Mouse (Mus musculus) small intestine, adult 2 months (tissue): Measurements from ENCODE around the gene Zfp991. TPM values are rescaled to one million over a fixed set of nuclear protein-coding genes. Genes with fewer than 3 reads are reported as not detected.
"Not testable (repeated sequence)": the region's sequence is repeated elsewhere in the genome, so short reads cannot be mapped to it uniquely, and the experiment has no call there.

ENCODE experiments used
- H3K27ac ChIP-seq: fragments of 200-500 bp; 2 replicates; pipeline ENCODE4 v1.5.1; 2012; ENCODE audit warnings: low read depth, low read length, control low read depth, inconsistent platforms; ENCODE audit not compliant: insufficient read depth
- H3K27me3 ChIP-seq: fragments of 200-500 bp; 2 replicates; pipeline ENCODE4 v1.6.1; 2012; ENCODE audit warnings: mild to moderate bottlenecking, moderate library complexity, low read length, inconsistent platforms; ENCODE audit not compliant: control insufficient read depth, insufficient read depth
- H3K36me3 ChIP-seq: fragments of 200-500 bp; 2 replicates; pipeline ENCODE4 v1.6.1; 2012; ENCODE audit warnings: mild to moderate bottlenecking, low read length, control low read depth, inconsistent platforms; ENCODE audit not compliant: control insufficient read depth, insufficient read depth
- H3K4me1 ChIP-seq: fragments of 200-500 bp; 2 replicates; pipeline ENCODE4 v1.6.1; 2012; ENCODE audit warnings: low read length, inconsistent platforms, mixed read lengths; ENCODE audit not compliant: control insufficient read depth, insufficient read depth, insufficient read length
- H3K4me3 ChIP-seq: fragments of 200-500 bp; 2 replicates; pipeline ENCODE4 v1.5.1; 2012; ENCODE audit warnings: low read depth, mild to moderate bottlenecking, control low read depth, inconsistent platforms, low read length, moderate library complexity
- WGBS: fragments of 180-500 bp; shearing (Covaris S2); methylation state at CpG from one replicate; pipeline ENCODE4 v1.1.7; 2018; 5-methylcytosine and 5-hydroxymethylcytosine counted together
- polyA plus RNA-seq: library from polyadenylated mRNA; depleted of rRNA; stranded (reverse); fragments of >200 nt; gene quantifications from 2 replicates; pipeline ENCODE4 v1.2.3, GENCODE M21; 2012

Zfp991 gene
- polyA plus RNA-seq, 1 experiment, result not detected

DNA sequence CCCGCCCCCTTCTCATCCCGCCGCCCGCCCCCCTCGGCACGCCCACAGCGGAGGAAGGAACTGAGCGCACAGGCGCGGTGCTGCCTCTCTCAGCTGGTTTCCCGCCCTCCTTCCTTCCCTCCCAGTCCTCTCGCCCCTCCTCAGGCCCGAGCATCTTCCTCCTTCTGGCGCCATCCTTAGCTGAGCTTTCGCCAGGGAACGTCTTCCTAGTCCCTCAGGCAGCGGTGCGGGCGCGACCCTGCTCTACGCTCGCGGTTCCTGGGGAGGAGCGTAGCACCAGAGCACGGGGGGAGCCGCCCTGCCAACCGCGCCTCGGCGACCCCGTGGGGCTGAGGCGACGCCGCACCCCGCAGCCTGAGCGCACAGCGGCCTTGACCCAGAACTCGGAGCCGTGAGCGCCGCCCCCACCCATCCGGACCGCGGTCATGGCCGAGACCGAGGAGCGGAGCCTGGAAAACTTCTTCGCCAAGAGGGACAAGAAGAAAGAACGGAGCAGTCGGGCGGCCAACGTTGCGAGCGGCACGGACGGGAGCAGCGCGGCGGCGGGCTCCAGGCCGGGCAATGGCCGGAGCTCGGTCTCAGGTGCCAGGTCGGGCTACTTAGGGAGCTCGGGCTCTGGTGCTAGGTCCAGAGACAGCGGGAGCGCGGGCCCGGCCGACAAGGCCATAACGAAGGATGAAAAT is 55.6 kb downstream of the Zfp991 start:
- H3K36me3 ChIP-seq, H3K27ac ChIP-seq, H3K4me3 ChIP-seq, H3K27me3 ChIP-seq, H3K4me1 ChIP-seq: not testable (repeated sequence)
- 68% methylated on average over 71 of the region's 71 CpGs for WGBS

GRCm38 (mm10) chr4:147195186-147195585 is 63.3 kb downstream of the Zfp991 start:
- not testable (repeated sequence) for H3K36me3 ChIP-seq, H3K4me1 ChIP-seq, H3K27me3 ChIP-seq, H3K4me3 ChIP-seq, H3K27ac ChIP-seq
- WGBS, result 85% methylated on average over 8 of the region's 9 CpGs

- not testable (repeated sequence) for H3K27me3 ChIP-seq
Measured at GRCm38 (mm10) chr4:147197210-147197609, 65.4 kb downstream of the Zfp991 start.

GRCm38 (mm10) chr4:147199055-147199750 is 67.4 kb downstream of the Zfp991 start:
- not testable (repeated sequence) for H3K4me3 ChIP-seq, H3K27ac ChIP-seq, H3K36me3 ChIP-seq, H3K4me1 ChIP-seq, H3K27me3 ChIP-seq
- 70% methylated on average over 6 of the region's 6 CpGs for WGBS

More at GRCm38 (mm10) chr4:147197210-147197609, 65.4 kb downstream of the Zfp991 start:
- WGBS, result 71% methylated on average over 2 of the region's 2 CpGs
- H3K27ac ChIP-seq, H3K36me3 ChIP-seq, H3K4me3 ChIP-seq, H3K4me1 ChIP-seq: not testable (repeated sequence)

DNA sequence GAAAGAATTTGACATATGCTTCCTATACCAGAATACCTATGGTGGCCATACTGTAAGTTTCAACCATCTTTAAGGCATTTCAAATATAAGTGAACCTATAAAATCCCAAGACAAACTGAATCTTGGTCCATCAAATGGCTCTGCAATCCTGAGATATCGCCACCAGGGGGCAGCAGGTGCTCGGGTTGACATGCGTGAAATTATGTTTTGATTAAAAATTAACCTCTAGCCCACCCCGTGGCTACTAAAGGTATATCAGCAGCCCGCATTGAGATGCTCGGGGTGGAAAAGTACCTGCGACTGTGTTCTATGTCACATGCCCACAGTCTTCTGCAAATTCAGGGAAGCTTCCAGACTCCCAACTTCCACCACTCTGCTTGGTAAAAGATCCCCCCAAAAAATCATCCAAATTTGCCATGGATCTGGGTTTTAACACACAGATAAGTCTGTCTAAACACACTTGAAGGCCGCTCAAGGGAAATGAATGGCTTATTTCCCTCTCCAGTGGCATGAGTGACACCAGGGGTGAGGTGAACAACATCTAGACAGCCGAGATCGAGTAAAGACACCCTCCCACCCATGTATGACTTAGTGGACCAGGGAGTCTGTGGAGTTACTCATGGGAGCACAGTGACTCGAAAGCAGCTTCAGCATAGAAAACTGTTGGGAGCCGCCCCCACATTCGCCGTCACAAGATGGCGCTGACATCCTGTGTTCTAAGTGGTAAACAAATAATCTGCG is 70.3 kb downstream of the Zfp991 start:
- not testable (repeated sequence) for H3K4me1 ChIP-seq, H3K36me3 ChIP-seq, H3K27me3 ChIP-seq, H3K4me3 ChIP-seq, H3K27ac ChIP-seq
- 85% methylated on average over 15 of the region's 16 CpGs for WGBS

GRCm38 (mm10) chr4:147212182-147212928 is 80.5 kb downstream of the Zfp991 start:
- not testable (repeated sequence) for H3K4me1 ChIP-seq, H3K36me3 ChIP-seq, H3K4me3 ChIP-seq, H3K27me3 ChIP-seq, H3K27ac ChIP-seq
- WGBS, result 84% methylated on average over 3 of the region's 7 CpGs

DNA sequence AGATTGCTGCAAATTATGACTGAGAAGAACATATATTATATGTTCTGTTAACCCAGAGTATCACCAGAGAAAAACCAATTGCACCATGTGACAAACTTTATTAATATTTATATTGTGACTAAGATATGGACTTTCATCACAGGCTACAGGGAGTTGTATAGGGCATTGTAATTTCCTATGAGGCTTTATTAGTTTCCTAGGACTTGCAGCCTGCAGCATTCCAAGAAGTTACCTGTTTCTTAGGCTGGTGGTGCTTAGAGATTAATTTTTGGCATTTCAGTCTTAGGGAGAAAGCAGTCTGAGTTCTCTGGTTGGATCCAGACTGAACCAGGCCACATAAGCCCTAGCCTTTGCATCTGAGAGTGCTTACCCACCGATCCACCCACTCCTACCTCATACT is 82.4 kb downstream of the Zfp991 start:
- WGBS, result no CpG with 5 or more reads among the region's 1 CpGs
- not testable (repeated sequence) for H3K4me1 ChIP-seq, H3K27ac ChIP-seq, H3K27me3 ChIP-seq, H3K36me3 ChIP-seq, H3K4me3 ChIP-seq

DNA sequence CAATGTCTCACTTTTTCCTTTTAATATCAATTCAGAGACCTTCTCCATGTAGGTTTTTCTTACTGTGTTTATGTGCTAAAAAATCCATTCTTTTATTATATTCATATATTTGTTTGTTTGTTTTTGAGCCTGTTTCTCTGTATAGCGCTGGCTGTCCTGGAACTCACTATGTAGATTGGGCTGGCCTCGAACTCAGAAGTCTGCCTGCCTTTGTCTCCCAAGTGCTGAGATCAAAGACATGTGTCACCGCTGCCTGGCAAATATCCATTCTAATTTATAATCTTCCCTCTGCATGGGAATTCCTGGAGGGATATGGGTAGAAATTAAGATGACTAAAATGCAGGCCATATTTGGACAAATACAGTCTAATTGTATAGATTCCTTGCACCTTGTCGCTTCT is 85.8 kb downstream of the Zfp991 start:
- 65% methylated on average over 3 of the region's 4 CpGs for WGBS

DNA sequence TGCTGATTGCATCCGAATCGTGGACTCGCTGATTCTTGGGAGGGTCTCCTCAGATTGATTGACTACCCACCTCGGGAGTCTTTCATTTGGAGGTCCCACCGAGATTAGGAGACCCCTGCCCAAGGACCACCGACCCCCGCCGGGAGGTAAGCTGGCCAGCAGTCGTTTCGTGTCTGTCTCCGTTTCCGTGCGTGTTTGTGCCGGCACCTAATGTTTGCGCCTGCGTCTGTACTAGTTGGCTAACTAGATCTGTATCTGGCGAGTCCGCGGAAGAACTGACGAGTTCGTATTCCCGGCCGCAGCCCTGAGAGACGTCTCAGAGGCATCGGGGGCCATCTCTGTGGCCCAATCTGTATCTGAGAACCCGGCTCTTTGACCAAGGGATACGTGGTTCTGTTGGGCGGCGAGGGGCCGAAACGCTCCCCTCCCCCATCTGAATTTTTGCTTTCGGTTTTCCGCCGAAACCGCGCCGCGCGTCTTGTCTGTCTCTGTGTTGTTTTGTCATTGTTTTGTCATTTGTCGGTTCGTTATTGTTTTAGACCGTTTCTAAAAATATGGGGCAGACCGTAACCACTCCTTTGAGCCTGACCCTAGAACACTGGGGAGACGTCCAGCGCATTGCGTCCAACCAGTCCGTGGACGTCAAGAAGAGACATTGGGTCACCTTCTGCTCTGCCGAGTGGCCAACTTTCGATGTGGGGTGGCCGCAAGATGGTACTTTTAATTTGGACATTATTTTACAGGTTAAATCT is 87.7 kb downstream of the Zfp991 start:
- H3K4me1 ChIP-seq, H3K27me3 ChIP-seq, H3K36me3 ChIP-seq, H3K27ac ChIP-seq: not testable (repeated sequence)
- WGBS, result 81% methylated on average over 51 of the region's 51 CpGs
- H3K4me3 ChIP-seq, result peak overlapping the region; percentile 62

More for the DNA sequence above, 85.8 kb downstream of the Zfp991 start:
- H3K27ac ChIP-seq, H3K4me3 ChIP-seq, H3K27me3 ChIP-seq, H3K36me3 ChIP-seq, H3K4me1 ChIP-seq: not testable (repeated sequence)

DNA sequence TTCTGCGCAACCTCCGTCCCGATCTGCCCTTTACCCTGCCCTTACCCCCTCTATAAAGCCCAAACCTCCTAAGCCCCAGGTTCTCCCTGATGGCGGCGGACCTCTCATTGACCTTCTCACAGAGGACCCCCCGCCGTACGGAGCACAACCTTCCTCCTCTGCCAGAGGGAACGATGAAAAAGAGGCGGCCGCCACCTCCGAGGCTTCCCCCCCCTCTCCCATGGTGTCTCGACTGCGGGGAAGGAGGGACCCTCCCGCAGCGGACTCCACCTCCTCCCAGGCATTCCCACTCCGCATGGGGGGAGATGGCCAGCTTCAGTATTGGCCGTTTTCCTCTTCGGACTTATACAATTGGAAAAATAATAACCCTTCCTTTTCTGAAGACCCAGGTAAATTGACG is 88.4 kb downstream of the Zfp991 start:
- 89% methylated on average over 17 of the region's 20 CpGs for WGBS
- not testable (repeated sequence) for H3K4me1 ChIP-seq, H3K36me3 ChIP-seq, H3K27me3 ChIP-seq, H3K27ac ChIP-seq, H3K4me3 ChIP-seq
